Mouse (Mus musculus): ENCODE results near the gene Pdgfb. TPM values are rescaled to one million over a fixed set of nuclear protein-coding genes. Genes with fewer than 3 reads are reported as not detected.

The Pdgfb gene
- polyA plus RNA-seq (2015; fragmentation: Nextera tagmentation; extraction: Ambion mirVana), result 7.2 and 8.3 TPM in 2 replicates

GRCm38 (mm10) chr15:80014321-80015210, at the start of gene Pdgfb:
TSS of gene Pdgfb (minus strand) at chr15:80014977.
- Histone ChIP-seq H3K27me3 (replicated peaks) (peaks cover 52% of the 10 kb centered on the region), H3K4me3 (replicated peaks) (peak within 1 kb of the TSS; percentile 68), H3K4me2 (replicated peaks) (peak within 1 kb of the TSS; percentile 92), H3K9ac (peak within 1 kb of the TSS; percentile 79), H3K4me1 (replicated peaks) (peaks cover 43% of the 10 kb centered on the region), H3K36me3 (no peaks in the 10 kb centered on the region), H3K9me3 (no peaks in the 10 kb centered on the region), H3K27ac (peak within 1 kb of the TSS; percentile 93)
- ATAC-seq, result peak; percentile 22; the same call in 1 of the 2 replicates
- 1% methylated on average over 60 of the region's 60 CpGs for WGBS

DNA sequence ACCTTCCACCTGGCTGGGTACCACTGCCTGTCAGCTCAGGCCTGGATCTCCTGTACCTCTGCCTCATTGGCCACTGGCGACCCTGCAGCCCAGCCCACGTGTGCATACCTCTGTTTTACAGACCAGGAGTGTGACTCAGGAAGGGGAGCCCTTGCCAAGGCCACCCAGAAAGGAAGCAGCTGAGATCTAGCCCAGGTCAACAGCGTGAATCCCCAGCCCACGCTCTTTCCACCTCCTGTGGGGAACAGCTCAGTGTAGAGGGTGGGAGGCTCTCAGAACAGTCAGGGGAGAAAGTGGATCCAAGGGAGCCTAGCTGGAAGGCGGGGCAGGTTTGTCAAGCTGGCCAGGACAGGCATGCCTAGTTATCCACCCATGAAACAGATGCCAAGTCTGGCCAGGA, 48.0 kb upstream of the Pdgfb start:
- Histone ChIP-seq H3K4me1 (replicated peaks) (no peaks in the 10 kb centered on the region), H3K27ac (no peak overlapping the region), H3K4me2 (replicated peaks) (no peak overlapping the region), H3K9ac (no peak overlapping the region), H3K27me3 (replicated peaks) (no peaks in the 10 kb centered on the region), H3K9me3 (no peaks in the 10 kb centered on the region), H3K36me3 (no peaks in the 10 kb centered on the region), H3K4me3 (replicated peaks) (no peak overlapping the region)
- 48% methylated on average over 5 of the region's 5 CpGs for WGBS
- no peak for ATAC-seq

DNA sequence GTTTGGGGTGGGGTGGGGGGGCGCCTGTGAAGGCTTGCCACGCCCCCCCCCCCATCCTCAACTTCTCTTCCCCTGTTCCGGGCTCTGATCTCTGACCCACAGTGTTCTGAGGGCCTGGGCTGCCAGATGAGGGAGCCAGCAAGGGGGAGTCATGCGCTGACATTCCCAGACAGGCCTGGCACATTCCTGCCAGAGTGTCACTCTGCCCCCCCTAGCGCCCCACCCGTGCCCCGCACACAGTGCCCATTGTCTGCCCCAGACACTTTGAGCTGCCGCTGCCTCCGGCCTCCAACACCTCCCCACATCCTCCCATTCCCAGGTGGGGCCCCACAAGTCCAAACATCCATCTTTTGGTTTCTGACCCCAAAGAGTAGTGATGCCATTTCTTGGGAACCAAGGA, 47.6 kb upstream of the Pdgfb start:
- H3K4me1 ChIP-seq (replicated peaks), result no peaks in the 10 kb centered on the region
- H3K4me3 ChIP-seq (replicated peaks), result no peak overlapping the region
- 56% methylated on average over 9 of the region's 9 CpGs for WGBS
- H3K9ac ChIP-seq, result no peak overlapping the region
- no peak overlapping the region for H3K4me2 ChIP-seq (replicated peaks)
- H3K27ac ChIP-seq, result no peak overlapping the region
- no peak for ATAC-seq
- no peaks in the 10 kb centered on the region for H3K27me3 ChIP-seq (replicated peaks)
- no peaks in the 10 kb centered on the region for H3K9me3 ChIP-seq
- H3K36me3 ChIP-seq, result no peaks in the 10 kb centered on the region

- no peaks in the 10 kb centered on the region for H3K9me3 ChIP-seq
- no peak overlapping the region for H3K9ac ChIP-seq
- WGBS, result 86% methylated on average over 4 of the region's 4 CpGs
- ATAC-seq, result no peak
- no peak overlapping the region for H3K27ac ChIP-seq
- no peak overlapping the region for H3K4me3 ChIP-seq (replicated peaks)
- no peaks in the 10 kb centered on the region for H3K4me1 ChIP-seq (replicated peaks)
- no peaks in the 10 kb centered on the region for H3K36me3 ChIP-seq
- H3K4me2 ChIP-seq (replicated peaks), result no peak overlapping the region
- no peaks in the 10 kb centered on the region for H3K27me3 ChIP-seq (replicated peaks)
These were observed 46.3 kb upstream of the Pdgfb start for GRCm38 (mm10) chr15:80061071-80061550.

DNA sequence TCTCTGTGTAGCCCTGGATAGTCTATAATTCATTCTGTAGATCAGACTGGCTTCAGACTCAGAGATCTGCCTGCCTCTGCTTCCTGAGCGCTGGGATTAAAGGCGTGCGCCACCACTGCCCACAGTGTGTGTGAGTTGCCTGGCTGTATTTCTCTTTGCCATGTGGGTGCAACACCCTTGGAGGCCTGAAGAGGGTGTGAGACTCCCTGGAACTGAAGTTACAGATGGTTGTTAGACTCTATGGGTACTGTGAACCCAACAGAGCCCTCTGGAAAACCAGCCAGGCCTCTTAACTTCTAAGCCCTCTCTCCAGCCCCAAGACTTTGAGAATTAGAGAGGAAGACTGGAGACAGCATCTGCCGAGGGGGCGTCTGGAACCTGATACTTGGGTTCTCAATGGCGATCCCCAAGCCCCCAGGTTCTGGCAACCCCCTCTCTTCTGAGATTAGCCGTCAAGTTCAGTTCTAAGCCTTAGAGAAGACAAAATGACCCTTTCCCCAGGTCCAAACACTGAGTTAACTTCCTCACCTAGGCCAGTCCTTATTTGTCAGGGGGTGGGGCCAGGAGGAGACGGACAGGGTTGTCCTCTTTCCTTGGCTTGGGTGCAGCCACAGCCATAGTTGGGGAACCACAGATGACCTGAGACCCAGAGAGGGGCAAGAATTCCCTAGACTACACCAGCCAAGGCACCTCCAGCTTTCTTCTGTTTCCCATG, 45.7 kb upstream of the Pdgfb start:
- Histone ChIP-seq H3K27me3 (replicated peaks) (no peaks in the 10 kb centered on the region), H3K27ac (no peak overlapping the region), H3K9ac (no peak overlapping the region), H3K9me3 (no peaks in the 10 kb centered on the region), H3K36me3 (no peaks in the 10 kb centered on the region), H3K4me3 (replicated peaks) (no peak overlapping the region), H3K4me1 (replicated peaks) (no peaks in the 10 kb centered on the region), H3K4me2 (replicated peaks) (no peak overlapping the region)
- 92% methylated on average over 8 of the region's 8 CpGs for WGBS
- no peak for ATAC-seq

- WGBS, result 43% methylated on average over 7 of the region's 7 CpGs
- Histone ChIP-seq H3K27me3 (replicated peaks) (no peaks in the 10 kb centered on the region), H3K4me2 (replicated peaks) (no peak overlapping the region; the same call in 1 of the 2 replicates), H3K4me1 (replicated peaks) (no peaks in the 10 kb centered on the region), H3K4me3 (replicated peaks) (no peak overlapping the region), H3K36me3 (no peaks in the 10 kb centered on the region), H3K27ac (no peak overlapping the region), H3K9me3 (no peaks in the 10 kb centered on the region), H3K9ac (no peak overlapping the region)
- ATAC-seq, result peak; percentile 42; the same call in 1 of the 2 replicates
These were observed 44.8 kb upstream of the Pdgfb start for GRCm38 (mm10) chr15:80059606-80060005.

- Histone ChIP-seq H3K4me3 (replicated peaks) (no peak overlapping the region), H3K9ac (no peak overlapping the region), H3K4me2 (replicated peaks) (no peak overlapping the region), H3K4me1 (replicated peaks) (0 out of 2 replicates have a peak, but pooled peaks cover 4% of the 10 kb centered on the region), H3K9me3 (no peaks in the 10 kb centered on the region), H3K27ac (no peak overlapping the region), H3K36me3 (no peaks in the 10 kb centered on the region), H3K27me3 (replicated peaks) (no peaks in the 10 kb centered on the region)
- WGBS, result 91% methylated on average over 7 of the region's 7 CpGs
- ATAC-seq, result no peak
These were observed 43.4 kb upstream of the Pdgfb start for GRCm38 (mm10) chr15:80058151-80058550.

DNA sequence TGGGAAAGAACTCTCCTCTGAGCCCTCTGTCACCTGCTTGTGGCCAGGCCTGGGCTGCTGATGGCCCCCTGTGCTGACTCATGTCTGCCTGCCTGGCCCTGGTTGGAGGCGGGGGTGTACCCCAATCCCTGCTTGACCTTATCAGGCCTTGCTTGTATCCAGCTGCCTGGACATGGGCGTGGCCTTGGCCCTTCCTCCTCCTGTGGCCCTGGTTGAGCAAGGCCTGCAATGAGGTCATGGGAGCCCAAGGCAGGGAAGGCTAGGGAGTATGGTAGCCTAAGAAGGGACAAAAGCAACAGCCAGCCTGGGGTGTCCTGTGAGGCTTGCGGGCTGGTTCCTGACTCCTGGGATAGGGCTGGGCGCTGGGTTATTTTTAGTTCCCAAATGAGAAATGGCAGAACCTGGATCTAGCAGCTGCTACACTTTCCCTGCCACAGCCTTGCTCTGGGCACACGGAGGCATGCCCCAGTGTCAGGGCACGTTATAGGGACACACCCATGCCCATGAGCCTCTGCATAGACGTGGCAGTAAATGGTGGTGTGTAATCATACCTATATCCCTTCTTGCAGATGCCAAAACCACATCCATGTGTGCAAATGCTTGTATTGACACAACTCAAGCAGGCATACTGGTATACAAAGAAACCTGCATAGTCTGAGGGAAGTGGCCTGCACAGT, 39.4 kb upstream of the Pdgfb start:
- no peaks in the 10 kb centered on the region for H3K27me3 ChIP-seq (replicated peaks)
- peak; percentile 23; the same call in 1 of the 2 replicates for ATAC-seq
- no peaks in the 10 kb centered on the region for H3K36me3 ChIP-seq
- H3K4me2 ChIP-seq (replicated peaks), result no peak overlapping the region
- WGBS, result 69% methylated on average over 7 of the region's 7 CpGs
- peaks cover 10% of the 10 kb centered on the region; the same call in 1 of the 2 replicates for H3K4me1 ChIP-seq (replicated peaks)
- no peak overlapping the region for H3K4me3 ChIP-seq (replicated peaks)
- H3K9ac ChIP-seq, result no peak overlapping the region
- H3K27ac ChIP-seq, result no peak overlapping the region
- H3K9me3 ChIP-seq, result no peaks in the 10 kb centered on the region

DNA sequence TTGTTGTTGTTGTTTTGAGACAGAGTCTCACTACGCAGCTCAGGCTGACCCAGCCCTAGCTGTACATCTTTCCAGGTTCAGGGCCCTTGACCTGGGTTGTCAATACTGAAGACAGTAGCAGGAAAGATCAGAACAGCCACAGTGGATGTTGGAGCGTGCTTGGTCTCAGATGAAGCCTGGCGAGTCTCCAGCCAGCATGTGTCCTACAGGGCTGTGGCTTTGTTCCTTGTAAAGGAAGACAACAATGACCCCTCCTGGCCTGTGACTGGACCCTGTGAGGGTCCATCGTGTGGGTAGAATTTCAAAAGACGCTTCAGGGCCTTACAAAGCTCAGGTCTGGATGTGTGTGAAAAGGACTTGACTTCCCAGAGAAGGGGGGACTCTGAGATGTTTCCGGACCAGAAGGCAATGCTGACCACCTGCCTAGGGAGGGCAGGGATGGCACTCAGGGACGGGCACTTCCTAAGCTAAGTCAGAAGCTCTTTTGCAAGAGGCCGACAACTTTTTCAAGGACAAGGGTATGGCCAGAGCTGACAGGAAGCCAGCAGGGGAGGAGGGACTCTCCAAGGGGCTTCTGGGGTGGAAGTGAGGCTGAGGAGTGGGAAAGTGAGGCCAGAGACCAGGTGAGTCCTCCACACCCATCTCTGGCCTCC, 38.7 kb upstream of the Pdgfb start:
- Histone ChIP-seq H3K27ac (no peak overlapping the region), H3K9ac (no peak overlapping the region), H3K4me1 (replicated peaks) (peaks cover 10% of the 10 kb centered on the region; the same call in 1 of the 2 replicates), H3K36me3 (no peaks in the 10 kb centered on the region), H3K27me3 (replicated peaks) (no peaks in the 10 kb centered on the region), H3K9me3 (no peaks in the 10 kb centered on the region), H3K4me3 (replicated peaks) (no peak overlapping the region), H3K4me2 (replicated peaks) (no peak overlapping the region)
- ATAC-seq, result no peak
- 74% methylated on average over 8 of the region's 8 CpGs for WGBS

DNA sequence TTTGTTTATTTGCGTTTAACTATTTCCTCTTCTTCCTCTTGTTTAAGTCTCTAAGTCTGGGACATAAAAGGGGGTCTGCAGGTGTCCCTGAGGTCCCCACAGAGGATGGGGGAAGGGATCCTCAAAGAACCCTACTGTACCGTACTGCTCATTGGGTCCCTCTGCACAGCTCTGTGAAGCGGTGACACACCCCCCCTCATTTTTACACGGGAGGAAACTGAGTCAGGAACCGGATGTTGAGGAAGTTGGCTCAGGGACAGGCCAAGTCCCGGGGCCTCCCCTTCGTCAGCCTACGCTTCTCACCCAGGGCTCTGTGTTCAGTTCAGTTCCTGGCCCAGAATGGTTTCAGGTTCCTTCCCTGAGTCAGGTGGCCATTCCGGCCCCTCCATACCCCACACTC, 37.0 kb upstream of the Pdgfb start:
- 72% methylated on average over 9 of the region's 9 CpGs for WGBS
- Histone ChIP-seq H3K36me3 (no peaks in the 10 kb centered on the region), H3K9ac (no peak overlapping the region), H3K27me3 (replicated peaks) (no peaks in the 10 kb centered on the region), H3K27ac (peak overlapping the region; percentile 34; the same call in 1 of the 2 replicates), H3K4me2 (replicated peaks) (no peak overlapping the region), H3K4me1 (replicated peaks) (peaks cover 10% of the 10 kb centered on the region; the same call in 1 of the 2 replicates), H3K4me3 (replicated peaks) (no peak overlapping the region), H3K9me3 (no peaks in the 10 kb centered on the region)
- no peak for ATAC-seq

- no peaks in the 10 kb centered on the region for H3K36me3 ChIP-seq
- H3K4me1 ChIP-seq (replicated peaks), result peaks cover 10% of the 10 kb centered on the region; the same call in 1 of the 2 replicates
- H3K9me3 ChIP-seq, result no peaks in the 10 kb centered on the region
- H3K27me3 ChIP-seq (replicated peaks), result no peaks in the 10 kb centered on the region
- no peak overlapping the region for H3K9ac ChIP-seq
- H3K4me2 ChIP-seq (replicated peaks), result 0 out of 2 replicates have a peak overlapping the region, but pooled peaks have one; percentile 7
- no peak overlapping the region for H3K4me3 ChIP-seq (replicated peaks)
- WGBS, result 65% methylated on average over 19 of the region's 19 CpGs
- ATAC-seq, result no peak
- peak overlapping the region; percentile 34 for H3K27ac ChIP-seq
These were observed 36.5 kb upstream of the Pdgfb start for GRCm38 (mm10) chr15:80051092-80051761.

All from intestine, embryonic 15.5 days (tissue).